Mouse (Mus musculus) kidney, adult 9 months (tissue): Measurements from ENCODE around the gene Fthl17f.
A peak's percentile ranks its signal among the peaks of the same experiment; 100 is the strongest.
"Not testable (repeated sequence)": the region's sequence is repeated elsewhere in the genome, so short reads cannot be mapped to it uniquely, and the experiment has no call there.

ENCODE experiments used
- DNase-seq: peaks from one replicate; pipeline ENCODE4 v3.0.0; 2022

The Fthl17f gene

DNA sequence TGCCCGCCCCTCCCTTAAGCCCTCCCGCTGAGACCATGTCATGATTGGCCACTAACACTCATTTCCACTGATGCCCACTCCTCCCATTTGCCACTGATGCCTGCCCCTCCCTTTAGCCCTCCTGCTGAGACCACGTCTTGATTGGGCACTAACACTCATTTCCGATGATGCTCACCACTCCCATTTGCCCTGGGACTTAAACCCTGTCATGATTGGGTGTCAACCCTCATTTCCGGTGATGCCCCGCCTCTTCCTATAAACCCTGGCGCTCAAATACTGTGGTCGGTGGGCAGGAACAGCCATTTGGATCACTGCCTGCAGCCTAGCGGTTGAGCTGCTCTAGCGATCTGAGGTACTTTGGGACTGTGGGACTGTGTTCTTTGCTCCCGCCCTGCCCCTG lies at the start of gene Fthl17f:
TSS of gene Fthl17f (plus strand) at position 301 of the 400 bp plus-strand sequence.
- DNase-seq, result not testable (repeated sequence)

DNA sequence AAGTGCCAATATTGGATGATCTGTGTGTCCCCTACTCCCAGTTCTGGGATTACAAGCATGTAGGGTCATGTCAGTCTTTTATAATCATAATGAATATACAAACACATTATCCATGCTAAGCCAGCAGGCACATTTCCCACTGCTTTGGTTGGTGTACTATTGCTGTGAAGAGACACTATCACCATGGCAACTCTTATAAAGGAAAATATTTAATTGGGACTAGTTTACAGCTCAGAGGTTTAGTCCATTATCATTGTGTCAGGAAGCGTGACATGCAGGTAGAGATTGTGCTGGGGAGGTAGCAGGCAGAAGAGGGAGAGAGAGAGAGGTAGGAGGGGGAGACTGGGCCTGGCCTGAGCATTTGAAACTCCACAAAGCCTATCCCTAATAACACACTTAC lies 46.7 kb upstream of the Fthl17f start:
- DNase-seq, result no peak

DNA sequence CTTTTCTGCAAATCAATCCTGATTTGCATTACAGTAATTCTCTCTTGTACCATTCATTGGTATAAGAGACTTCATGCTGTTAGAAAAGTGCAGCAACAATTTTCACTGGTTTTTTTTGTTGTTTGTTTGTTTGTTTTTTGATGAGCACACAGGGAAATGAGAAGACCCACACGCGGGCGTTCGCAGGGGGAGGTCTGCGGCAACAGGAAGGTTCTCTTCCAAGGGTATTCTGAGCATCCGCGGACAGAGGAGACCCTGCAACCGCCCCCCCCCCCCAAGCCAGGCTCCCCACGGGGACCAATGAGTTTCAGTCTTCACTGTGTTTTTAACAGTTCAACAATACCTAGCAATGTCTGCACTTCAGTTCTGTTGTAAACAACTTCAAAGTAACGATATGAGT lies 43.3 kb upstream of the Fthl17f start:
- no peak for DNase-seq

DNA sequence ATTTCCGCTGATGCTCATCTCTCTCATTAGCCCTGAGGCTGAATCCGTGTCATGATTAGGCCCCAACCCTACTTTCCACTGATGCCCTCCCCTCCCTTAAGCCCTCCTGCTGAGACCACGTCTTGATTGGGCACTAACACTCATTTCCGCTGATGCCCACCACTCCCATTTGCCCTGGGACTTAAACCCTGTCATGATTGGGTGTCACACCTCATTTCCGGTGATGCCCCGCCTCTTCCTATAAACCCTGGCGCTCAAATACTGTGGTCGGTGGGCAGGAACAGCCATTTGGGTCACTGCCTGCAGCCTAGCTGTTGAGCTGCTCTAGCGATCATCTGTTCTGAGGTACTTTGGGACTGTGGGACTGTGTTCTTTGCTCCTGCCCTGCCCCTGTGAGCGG lies 29.6 kb upstream of the Fthl17f start, which contains the start of gene Fthl17e:
TSS of gene Fthl17e (plus strand) at position 301 of the 400 bp plus-strand sequence.
- not testable (repeated sequence) for DNase-seq

DNA sequence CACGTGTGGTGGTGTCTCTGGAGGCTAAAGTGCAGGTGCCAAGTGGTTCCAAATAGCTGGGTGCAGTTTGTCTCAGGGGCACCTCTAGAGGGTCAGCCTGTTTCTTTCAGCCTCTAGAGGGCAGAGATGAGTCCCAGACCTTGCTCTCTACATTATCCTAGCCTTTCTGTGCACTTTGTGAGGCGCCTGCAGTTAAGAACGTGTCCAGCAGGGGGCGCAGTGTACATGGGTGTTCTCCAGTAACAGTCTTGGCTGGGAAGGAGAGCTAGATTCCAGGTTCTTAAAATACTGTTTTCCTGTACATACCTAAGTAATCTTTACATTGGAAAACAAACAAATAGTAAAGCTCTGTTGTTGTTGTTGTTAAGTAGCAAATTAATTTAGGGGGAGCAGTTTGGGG lies 21.2 kb upstream of the Fthl17f start:
- DNase-seq, result peak; percentile 67

DNA sequence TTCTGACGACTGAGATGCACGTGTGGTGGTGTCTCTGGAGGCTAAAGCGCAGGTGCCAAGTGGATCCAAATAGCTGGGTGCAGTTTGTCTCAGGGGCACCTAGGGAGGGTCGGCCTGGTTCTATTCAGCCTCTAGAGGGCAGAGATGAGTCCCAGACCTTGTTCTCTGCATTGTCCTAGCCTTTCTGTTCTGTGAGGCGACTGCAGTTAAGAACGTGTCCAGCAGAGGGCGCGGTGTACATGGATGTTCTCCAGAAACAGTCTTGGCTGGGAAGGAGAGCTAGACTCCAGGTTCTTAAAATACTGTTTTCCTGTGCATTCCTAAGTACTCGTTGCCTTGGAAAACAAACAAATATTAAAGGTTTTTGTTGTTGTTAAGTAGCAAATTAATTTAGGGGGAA lies 1.9 kb upstream of the Fthl17f start:
- DNase-seq, result peak; percentile 82

DNA sequence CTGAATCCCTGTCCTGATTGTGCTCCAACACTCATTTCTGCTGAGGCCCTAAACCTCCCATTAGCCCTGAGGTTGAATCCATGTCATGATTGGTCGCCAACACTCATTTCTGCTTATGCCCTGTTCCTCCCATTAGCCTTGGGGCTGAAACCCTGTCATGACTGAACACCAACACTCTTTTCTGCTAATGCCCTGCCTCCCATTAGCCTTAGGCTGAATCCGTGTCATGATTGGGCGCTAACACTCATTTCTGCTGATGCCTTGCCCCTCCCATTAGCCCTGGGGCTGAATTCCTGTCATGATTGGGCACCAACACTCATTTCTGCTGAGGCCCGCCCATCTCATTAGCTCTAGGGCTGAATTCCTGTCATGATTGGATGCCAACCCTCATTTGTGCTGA lies 714 bp upstream of the Fthl17f start:
- no peak for DNase-seq

DNA sequence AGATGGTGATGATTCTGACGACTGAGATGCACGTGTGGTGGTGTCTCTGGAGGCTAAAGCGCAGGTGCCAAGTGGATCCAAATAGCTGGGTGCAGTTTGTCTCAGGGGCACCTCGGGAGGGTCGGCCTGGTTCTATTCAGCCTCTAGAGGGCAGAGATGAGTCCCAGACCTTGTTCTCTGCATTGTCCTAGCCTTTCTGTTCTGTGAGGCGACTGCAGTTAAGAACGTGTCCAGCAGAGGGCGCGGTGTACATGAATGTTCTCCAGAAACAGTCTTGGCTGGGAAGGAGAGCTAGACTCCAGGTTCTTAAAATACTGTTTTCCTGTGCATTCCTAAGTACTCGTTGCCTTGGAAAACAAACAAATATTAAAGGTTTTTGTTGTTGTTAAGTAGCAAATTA lies 14.9 kb downstream of the Fthl17f start:
- DNase-seq, result peak; percentile 85

DNA sequence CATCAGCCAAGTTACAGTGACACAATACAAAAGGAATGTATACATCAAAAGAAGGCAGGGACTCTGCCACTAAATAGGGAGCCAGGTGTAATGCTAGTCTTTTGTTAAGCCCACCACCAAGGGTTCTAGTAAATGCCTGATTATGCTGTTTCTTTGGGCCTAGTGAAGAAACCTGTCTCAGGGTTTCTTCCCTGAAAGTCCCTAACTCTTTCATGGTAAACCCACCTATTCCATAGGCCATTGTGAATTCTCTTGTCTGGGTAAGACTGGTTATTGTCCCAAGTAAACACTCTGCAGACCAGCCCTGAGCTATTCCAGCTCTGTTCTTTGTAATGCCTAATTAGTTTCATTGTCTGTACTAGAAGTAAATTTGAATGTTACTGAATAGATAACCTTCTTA lies 32.3 kb downstream of the Fthl17f start:
- not testable (repeated sequence) for DNase-seq

DNA sequence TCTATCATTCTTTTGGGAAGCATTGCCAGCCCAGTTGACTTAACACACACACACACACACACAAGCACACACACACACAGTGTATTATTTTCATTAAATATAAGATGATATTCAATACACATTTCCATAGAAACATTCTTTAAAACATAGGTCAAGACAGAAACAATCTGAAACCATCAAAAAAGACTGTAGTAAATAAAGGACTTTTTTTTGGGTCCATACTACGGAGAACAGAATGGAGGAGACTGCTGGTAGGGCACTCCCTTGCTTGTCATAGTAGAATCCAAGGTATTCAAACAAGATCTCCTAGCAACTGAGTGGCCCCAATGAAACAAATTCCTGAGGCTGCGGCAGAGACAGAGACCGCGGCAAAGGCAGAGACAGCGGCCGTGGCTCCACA lies 41.4 kb downstream of the Fthl17f start, which contains the start of gene 4930402K13Rik:
TSS of gene 4930402K13Rik (plus strand) at position 301 of the 400 bp plus-strand sequence.
- DNase-seq, result no peak

DNA sequence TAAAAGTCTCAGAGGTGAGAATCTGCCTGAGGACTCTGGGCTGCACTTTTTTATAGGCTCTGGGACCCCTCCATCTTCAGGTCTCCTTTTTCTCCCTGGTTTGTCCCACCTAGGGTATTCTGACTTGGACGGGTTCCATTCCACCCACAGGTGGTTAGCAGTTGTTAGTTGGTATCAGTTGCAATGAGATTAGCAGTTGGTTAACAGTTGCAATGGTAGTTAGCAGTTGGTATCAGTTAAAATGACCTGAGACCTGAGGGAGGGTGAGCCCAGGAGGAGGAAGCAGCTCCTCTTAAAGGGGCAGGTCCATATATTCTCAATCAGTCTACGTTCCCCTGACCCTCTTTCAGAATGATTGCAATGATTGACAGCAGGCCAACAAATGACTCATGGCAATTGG lies 47.6 kb downstream of the Fthl17f start:
- no peak for DNase-seq
